Mouse (Mus musculus): ENCODE results near the gene Col18a1. TPM values are rescaled to one million over a fixed set of nuclear protein-coding genes. Genes with fewer than 3 reads are reported as not detected.

Gene Col18a1
- total RNA-seq, 2 experiments from 2014 or later = 96.8 to 99.4 TPM

- DNase-seq (ENCODE audit: low spot score in 2 of 2) = no peak
Measured at GRCm38 (mm10) chr10:77068469-77068868, 97.9 kb downstream of the Col18a1 start.

DNA sequence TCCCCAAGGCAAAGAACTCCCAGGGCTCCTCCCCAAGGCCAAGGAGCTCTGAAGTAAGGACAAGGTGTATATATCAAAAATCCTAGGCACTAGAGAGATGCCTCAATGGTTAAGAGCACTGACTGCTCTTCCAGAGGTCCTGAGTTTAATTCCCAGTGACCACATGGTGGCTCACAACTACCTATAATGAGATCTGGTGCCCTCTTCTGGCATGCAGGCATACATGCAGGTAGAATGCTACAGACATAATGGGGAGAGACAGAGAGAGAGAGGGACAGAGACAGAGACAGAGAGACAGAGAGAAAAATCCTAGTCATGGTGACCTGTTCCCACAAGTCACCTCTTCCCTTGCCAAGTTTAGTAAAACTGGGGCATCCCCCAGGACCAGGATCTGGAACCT, 101.7 kb downstream of the Col18a1 start:
- no peak for DNase-seq (ENCODE audit: low spot score in 2 of 2)

- no peak for DNase-seq (ENCODE audit: low spot score in 2 of 2)
Measured at GRCm38 (mm10) chr10:77064239-77064638, 102.1 kb downstream of the Col18a1 start.

- DNase-seq (ENCODE audit: low spot score in 2 of 2) = no peak
Measured at GRCm38 (mm10) chr10:77062393-77063010, 103.8 kb downstream of the Col18a1 start.

GRCm38 (mm10) chr10:77061426-77061825, 104.9 kb downstream of the Col18a1 start:
- DNase-seq (ENCODE audit: low spot score in 2 of 2) = no peak

- no peak for DNase-seq (ENCODE audit: low spot score in 2 of 2)
Measured at GRCm38 (mm10) chr10:77056768-77057167, 109.6 kb downstream of the Col18a1 start.

DNA sequence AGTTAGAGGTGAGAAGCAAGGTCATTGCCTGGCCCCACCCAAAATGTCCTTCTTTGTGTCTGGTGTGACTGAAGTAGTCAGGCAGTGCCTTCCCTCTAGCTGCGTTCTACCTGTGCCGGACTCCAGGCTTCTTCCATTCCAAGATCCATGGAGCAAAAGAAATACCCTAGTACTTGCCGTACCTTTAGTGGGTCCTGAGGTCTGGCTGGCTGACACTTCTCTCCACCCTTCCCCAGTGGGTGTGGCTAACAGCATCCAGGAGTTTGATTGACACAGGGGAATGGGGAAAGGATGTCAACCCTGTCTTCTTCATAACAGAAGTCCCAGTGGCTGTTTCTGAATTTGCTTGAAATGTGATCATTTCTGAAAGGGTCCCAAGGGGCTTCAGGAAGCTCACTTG, 117.7 kb downstream of the Col18a1 start:
- no peak for DNase-seq (ENCODE audit: low spot score in 2 of 2)

GRCm38 (mm10) chr10:77048196-77048595, 118.2 kb downstream of the Col18a1 start:
- DNase-seq (ENCODE audit: low spot score in 2 of 2) = no peak

- DNase-seq (ENCODE audit: low spot score in 2 of 2) = no peak
Measured at GRCm38 (mm10) chr10:77038579-77039174, 127.7 kb downstream of the Col18a1 start.

- DNase-seq (ENCODE audit: low spot score in 2 of 2) = no peak
Measured at GRCm38 (mm10) chr10:77035487-77035886, 130.9 kb downstream of the Col18a1 start.

GRCm38 (mm10) chr10:77033323-77034025, 132.9 kb downstream of the Col18a1 start:
- DNase-seq (ENCODE audit: low spot score in 2 of 2) = peak in 1 of 2 experiments; percentile 27

- peak; percentile 74 to 86 for DNase-seq (ENCODE audit: low spot score in 2 of 2)
Measured at GRCm38 (mm10) chr10:77032591-77033322, 133.6 kb downstream of the Col18a1 start.

GRCm38 (mm10) chr10:77031768-77032375, 134.5 kb downstream of the Col18a1 start, which contains the start of gene Slc19a1:
Slc19a1 (plus strand) TSS chr10:77032241.
- no peak for DNase-seq (ENCODE audit: low spot score in 2 of 2)

DNA sequence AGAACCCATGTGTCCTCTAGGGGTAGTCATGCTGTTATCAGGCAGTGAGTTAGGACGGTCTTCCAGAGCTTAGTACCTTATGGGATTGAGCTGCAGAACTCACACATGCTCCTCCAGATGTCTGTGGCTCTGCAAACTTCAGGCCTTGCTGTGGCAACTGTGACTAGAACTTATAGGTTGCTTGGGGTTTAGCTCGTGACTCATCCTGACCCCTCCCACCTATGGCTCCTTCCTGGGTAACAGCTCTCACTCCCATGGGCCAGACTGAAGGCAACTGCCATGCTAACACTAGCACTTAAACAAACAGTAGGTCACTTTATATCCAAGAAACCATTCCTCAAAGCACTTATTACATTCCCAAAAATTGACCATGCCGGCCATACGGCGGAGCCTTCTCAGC, 135.7 kb downstream of the Col18a1 start:
- no peak for DNase-seq (ENCODE audit: low spot score in 2 of 2)

DNA sequence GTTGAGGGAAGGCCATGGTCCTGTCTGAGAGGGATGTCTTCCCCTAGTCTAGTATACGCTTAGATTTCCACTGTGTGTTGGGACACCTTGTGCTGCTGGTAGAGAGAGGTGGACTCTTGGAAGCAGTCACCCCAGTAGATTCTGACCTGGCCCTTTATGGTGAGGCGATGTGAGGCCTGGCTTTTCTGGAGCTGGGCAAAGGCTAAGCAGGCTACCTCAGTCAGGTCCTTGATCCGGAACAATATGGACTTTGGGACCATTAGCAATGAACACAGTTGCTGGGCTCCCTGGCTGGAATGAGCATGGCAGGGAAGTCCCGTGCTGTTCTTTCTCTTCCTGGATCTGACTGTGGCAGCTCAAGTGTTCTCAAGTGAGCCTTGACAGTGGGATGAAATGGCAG, 136.6 kb downstream of the Col18a1 start:
- no peak for DNase-seq (ENCODE audit: low spot score in 2 of 2)

DNA sequence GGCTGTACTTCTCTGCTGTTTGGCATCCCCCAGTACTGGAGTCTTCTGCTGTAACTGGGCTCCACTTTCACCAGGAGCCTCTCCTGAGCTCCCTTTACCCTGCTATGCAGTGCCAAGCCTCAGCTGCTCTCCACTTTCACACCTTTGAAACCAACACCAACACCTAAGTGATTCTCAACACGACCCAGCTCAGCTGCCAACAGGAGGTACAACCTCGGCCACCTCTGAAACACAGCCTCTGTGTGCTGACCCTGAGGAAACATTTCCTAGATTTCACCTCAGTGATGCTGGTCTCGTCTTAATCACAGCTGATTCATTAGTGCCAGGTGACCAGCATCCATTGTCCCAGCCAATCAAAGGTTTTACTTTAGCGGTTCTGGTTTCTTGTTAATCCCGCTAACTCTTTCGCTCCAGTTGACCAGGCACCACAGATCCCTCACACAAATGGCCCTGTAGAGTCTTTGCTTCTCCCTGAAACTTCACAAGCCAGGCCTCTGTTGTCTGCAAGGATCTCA, 137.5 kb downstream of the Col18a1 start:
- DNase-seq (ENCODE audit: low spot score in 2 of 2) = no peak

DNA sequence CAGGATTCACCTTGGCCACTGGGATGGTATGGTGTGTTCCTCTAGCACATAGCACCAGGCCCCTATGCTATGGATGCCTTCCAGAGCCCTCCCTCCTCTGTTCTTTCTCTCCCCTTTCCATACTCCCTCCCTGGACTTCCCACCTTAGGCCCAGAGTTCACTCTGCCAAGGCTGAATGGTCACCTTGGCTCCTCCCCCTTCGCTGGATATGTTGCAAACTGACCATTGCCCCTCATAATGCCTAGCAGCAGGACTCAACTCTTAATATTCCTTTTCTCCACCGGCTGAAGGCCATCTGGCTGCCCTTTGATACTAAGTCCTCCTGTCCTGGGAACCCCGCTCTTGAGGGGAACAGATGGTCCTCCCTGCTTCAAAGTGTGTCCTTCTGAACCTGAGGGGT, 139.4 kb downstream of the Col18a1 start:
- no peak for DNase-seq (ENCODE audit: low spot score in 2 of 2)

DNA sequence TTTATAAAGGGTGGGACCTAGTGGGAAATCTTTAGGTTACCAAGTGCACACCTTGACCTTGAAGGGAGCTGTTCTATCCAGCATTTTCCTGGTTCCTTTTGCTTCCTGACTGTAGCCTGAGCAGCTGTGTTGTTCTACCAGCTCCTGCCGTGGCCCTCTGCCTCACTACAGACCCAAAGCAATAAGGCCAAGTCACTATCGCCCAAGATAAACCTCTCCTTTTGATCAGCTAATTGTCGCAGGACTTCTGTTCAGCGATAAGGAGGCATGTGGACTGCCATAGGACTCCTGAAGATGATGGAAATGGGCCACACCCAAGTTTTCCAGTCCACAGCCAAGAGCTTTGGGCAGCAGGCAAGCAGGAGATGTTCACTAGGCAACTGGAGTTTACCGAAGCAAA, 142.1 kb downstream of the Col18a1 start:
- DNase-seq (ENCODE audit: low spot score in 2 of 2) = no peak

- DNase-seq (ENCODE audit: low spot score in 2 of 2) = no peak
Measured at GRCm38 (mm10) chr10:77022301-77023130, 143.8 kb downstream of the Col18a1 start.

GRCm38 (mm10) chr10:77021399-77022052, 144.8 kb downstream of the Col18a1 start:
- DNase-seq (ENCODE audit: low spot score in 2 of 2) = peak; percentile 38 to 62
